Mouse (Mus musculus) 3134 (cell line): ENCODE results near the gene Stn1.

ENCODE experiments used
- DNase-seq: peaks from one replicate; pipeline ENCODE4 v3.0.0-alpha.2; 2011; ENCODE audit warnings: low spot score; ENCODE audit not compliant: insufficient read length; ENCODE audit errors: extremely low read depth

Gene Stn1

GRCm38 (mm10) chr19:47484110-47484509 is 53.2 kb downstream of the Stn1 start:
- no peak for DNase-seq

- DNase-seq, result peak; percentile 39
Measured at GRCm38 (mm10) chr19:47483346-47483745, 54.0 kb downstream of the Stn1 start.

GRCm38 (mm10) chr19:47473453-47473852 is 63.9 kb downstream of the Stn1 start:
- DNase-seq, result no peak

- DNase-seq, result no peak
Measured at GRCm38 (mm10) chr19:47472881-47473400, 64.4 kb downstream of the Stn1 start.

GRCm38 (mm10) chr19:47471808-47472207 is 65.5 kb downstream of the Stn1 start:
- no peak for DNase-seq

- no peak for DNase-seq
Measured at GRCm38 (mm10) chr19:47468750-47469149, 68.6 kb downstream of the Stn1 start.

- no peak for DNase-seq
Measured at GRCm38 (mm10) chr19:47466775-47467174, 70.5 kb downstream of the Stn1 start.

- DNase-seq, result no peak
Measured at GRCm38 (mm10) chr19:47465467-47465866, 71.8 kb downstream of the Stn1 start.

- DNase-seq, result no peak
Measured at GRCm38 (mm10) chr19:47464304-47465241, 72.7 kb downstream of the Stn1 start, which contains the start of gene Sh3pxd2a. Gene Sh3pxd2a (minus strand): TSS chr19:47464401.

GRCm38 (mm10) chr19:47463636-47464303 is 73.5 kb downstream of the Stn1 start:
- DNase-seq, result peak; percentile 84

GRCm38 (mm10) chr19:47463206-47463605 is 74.1 kb downstream of the Stn1 start:
- no peak for DNase-seq

- DNase-seq, result no peak
Measured at GRCm38 (mm10) chr19:47462725-47463124, 74.6 kb downstream of the Stn1 start.

- DNase-seq, result no peak
Measured at GRCm38 (mm10) chr19:47461838-47462237, 75.5 kb downstream of the Stn1 start.

- DNase-seq, result no peak
Measured at GRCm38 (mm10) chr19:47461386-47461785, 75.9 kb downstream of the Stn1 start.

GRCm38 (mm10) chr19:47460120-47460960 is 77.0 kb downstream of the Stn1 start:
- DNase-seq, result no peak

GRCm38 (mm10) chr19:47459214-47459613 is 78.1 kb downstream of the Stn1 start:
- no peak for DNase-seq

GRCm38 (mm10) chr19:47458504-47459161 is 78.7 kb downstream of the Stn1 start:
- peak; percentile 80 for DNase-seq

- DNase-seq, result peak; percentile 71
Measured at GRCm38 (mm10) chr19:47457711-47458503, 79.4 kb downstream of the Stn1 start.

- no peak for DNase-seq
Measured at GRCm38 (mm10) chr19:47456021-47456420, 81.3 kb downstream of the Stn1 start.
